Mouse (Mus musculus): ENCODE results near the gene Sdhc.

DNA sequence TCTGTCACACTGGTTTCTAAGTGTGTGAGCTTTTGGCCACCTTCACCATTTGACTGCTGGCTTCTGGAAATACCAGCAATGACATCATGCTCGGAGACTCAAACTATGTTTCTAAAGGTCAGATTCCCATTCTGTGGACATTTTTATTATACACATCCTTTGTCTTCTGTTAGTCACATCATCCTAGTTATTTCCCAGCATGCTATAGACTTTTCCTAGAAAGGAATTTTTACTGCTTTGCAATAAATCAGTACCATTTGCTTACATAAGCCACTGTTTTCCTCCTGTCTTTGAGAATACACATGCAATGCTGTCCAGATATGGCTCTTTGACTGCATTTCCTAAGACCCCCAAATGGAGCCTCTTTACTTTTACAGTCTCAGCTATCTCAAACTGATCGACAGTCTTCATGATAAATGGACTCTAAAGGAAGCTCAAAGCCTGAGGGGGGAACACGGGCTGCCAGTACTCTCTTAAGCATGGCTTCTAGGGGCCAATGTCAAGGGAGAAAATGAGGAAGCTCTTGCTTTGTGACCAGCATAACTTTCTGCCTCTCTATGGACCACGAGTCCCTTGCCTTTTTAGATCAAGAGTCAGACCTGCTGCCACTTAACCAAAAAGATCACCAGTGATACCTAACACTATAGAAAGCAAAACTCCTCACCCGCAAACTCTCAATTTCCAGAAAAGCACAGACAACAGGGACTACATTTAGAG is 15.4 kb upstream of the Sdhc start:
- no peak for TF ChIP-seq CTCF (IDR thresholded peaks at IDR 0.05; ENCODE audit: borderline replicate concordance, insufficient read depth, low read length)
- TF ChIP-seq POLR2A (IDR thresholded peaks at IDR 0.05; ENCODE audit: low read depth, low read length): no peak
